Mouse (Mus musculus): ENCODE results near the gene Cib2.

DNA sequence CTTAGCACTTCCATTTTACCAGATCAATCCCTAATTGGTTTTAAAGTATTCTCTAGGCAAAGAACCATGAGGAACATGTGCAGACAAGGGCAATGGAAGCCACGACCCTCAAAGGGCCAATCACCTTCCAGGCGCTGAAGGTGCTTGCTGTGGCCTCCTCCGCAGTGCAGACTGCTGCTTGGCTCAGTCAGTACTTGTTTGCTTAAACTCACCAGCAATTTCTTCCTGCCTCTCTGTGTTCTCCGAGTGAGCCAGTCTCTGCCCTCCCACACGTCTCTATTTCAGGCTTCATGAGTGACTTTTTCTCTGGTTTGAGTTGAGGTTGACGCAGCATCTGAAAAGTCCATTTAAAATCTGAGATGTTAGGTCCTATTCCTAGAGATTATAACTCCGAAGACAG lies 41.1 kb downstream of the Cib2 start:
- TF ChIP-seq CTCF (IDR thresholded peaks at IDR 0.05; ENCODE audit: low read depth) (no peak), EP300 (IDR thresholded peaks at IDR 0.05; ENCODE audit: low read depth) (no peak)
